Mouse (Mus musculus): Measurements from ENCODE around the gene Fgf4.

The Fgf4 gene

DNA sequence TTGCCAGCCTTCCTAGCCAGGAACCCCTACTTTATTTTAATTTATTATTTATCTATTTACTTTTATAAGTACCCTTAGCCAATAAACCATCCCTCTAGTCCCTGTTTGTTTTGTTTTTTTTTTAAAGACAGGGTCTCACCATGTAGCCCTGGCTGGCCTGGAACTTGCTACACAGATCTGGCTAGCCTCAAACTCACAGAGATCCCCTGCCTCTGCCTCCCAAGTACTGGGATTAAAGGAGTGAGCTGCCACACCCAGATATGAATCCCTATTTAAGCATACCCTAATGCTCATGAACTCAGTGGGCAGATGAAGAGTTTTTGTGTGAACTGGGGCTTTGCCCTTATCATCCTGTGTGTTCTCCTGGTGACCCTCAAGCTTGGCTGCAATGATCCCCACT is at the start of gene Fgf4:
TSS of gene Fgf4 (plus strand) at position 301 of the 400 bp plus-strand sequence.
- no peak for DNase-seq

DNA sequence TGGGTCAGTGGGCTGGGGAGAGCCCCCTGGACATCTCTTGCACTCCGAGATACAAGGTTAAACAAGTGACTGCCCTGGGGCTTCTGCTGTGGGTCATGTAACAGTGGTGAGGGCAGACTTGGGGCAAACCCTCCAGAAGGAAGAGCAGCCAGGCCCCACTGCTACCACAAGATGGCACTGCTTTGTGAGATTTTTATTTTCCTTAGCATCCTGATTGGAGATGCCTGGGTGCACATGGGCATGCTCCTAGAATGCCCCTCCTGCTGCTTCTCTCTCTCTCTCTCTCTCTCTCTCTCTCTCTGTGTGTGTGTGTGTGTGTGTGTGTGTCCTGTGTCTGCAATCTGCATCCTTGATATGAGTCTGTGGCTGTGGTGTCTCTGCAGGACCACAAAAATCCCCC is 48.7 kb upstream of the Fgf4 start:
- peak in 1 of 2 experiments; percentile 28 for DNase-seq

DNA sequence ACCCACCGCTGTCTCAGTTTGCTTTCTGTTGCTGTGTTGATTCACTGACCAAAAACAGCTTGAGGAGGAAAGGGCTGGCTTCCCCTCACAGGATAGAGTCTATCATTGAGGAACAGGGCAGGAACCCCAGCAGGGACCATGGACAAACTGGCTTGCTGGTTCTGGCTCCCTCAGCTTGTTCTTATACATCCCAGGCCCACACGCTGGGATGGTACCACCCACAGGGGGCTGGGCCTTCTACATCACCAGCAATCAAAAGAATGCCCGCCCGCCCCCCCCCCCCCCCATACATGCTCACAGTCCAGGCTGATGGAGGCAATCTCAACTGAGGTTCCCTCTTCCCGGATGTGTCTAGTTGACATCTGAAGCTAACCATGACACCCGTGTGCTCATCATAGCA is 40.1 kb upstream of the Fgf4 start:
- no peak for DNase-seq

DNA sequence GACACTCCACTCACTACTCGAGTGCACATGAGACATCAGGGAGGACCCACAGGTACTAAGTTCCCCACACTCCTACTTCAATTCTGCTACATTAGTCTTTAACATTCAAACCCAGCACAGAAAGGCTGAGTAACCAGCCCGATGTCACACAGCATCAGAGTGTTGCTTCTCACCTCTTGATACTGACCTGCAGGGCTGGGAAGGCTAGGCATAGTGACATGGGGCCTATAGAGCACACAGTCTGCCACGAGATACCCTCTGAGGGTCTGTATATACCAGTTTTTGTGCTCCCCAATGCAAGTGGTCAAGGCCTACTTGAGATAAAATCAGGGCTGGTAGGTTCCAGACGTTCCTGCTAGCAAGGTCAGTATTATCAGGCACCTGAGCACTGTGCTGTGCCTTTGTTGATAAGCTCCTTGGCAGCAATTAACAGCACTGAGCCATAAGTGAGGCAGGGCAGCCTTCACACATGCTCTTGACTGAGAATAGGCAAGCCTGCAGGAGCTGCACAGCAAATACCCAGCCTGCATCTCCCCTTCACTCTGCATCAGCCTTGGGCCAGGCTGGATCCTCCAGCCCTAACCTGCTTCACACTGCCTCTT is 39.1 kb upstream of the Fgf4 start:
- DNase-seq: no peak

DNA sequence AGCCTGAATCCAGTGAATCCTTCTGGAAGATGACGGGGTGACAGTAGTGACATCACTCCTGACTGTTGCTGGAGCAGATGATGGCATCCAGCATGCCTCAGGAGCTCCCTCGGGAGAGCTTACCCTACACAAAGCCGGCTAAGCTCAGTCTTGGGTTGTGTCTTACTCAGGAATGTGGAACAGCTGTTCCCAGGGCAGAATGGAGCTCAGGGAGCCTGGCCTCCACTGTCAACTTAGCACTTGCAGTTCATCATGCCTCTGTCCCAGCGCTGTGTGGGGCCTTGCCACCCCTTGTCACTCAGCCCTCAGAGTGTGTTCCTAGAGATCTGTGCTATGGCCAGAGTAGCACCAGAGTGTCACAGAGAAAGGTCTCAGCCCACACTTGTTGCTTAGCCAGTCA is 35.6 kb upstream of the Fgf4 start:
- DNase-seq: no peak

DNA sequence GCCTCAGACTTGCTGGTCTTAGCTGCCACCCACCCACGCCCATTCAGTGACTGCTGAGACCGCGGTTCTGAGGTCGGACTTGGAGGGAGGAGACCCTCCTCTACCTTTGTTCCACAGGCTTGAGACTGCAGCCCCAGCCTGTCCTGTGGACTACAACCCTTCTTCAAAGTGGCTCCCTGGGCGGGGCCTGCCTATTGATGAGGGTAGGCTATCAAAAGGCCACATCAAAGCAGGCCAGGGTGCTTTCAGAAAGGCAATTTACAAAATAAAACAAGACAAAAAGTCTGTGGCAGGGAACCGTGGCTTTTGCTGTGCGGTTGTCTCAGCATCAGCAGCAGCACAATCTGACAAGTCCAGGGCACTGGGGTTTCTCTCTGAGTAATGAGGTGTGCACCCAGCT is 25.3 kb upstream of the Fgf4 start:
- no peak for DNase-seq

DNA sequence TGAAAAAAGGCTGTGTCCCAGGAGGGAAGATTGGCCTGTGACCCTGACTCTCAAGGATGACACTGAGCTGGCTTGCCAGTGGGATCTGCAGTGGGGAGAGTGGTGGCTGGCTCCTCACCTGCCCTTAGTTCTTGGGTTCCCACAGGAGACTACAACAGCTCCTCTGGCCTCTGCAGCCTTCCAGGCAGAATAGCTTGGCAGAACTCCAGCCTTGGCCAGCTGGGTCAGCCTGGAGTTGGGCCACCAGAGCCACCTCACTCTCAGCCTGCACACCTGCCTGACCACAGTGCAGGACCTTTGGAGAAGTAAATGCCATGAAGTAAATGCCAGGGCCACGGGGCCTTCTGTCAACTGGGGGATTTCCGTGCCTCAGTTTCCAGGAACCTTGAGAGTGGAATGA is 23.2 kb upstream of the Fgf4 start:
- DNase-seq: peak; percentile 54 to 55

DNA sequence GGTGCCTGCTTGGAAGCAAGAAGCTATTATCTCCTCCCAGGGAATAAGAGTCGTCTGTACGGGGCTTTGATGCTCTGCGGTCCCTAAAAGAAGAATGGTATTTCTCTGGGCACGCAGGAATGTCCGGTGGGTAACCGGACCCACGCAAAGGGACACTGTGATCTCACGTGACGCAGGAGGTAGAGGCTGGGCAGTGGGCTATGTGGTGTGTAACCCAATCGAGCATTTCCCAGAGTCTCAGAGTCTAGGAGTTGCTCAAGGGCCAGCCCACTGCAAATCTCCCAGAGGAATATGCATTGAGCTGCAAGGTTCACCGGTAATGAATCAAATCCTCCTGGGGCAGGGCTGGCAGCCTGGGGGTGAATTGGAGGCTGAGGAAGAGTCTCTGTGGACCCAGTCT is 18.8 kb upstream of the Fgf4 start:
- no peak for DNase-seq

DNA sequence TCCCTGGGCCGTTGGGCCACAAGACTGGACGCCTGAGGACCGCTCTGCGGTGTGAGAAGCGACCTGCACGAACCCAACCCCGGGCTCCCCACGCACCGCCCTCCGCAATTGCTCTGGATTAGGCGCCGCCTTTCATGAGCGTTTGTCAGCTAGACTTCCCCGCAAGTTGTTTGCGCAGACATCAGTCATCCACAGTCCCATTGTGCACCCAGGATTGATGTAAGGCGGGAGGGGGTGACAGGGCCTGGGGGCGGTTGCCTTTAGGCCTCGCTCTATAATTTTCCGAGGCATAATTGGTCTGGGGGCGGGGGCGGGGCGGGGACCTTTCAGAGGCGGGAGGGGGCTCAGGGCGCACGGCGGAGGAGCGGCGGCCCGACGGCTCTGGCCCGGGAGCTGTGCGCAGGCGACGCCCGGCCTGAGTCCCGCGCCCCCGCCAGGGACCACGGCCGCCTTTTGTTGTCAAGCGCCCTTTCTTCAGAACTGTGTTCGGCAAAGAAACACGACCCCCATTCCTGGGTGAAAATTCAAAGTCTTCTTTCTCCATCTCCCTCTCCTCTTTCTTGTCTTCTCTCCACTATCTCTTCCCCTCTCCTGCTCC is 9.2 kb upstream of the Fgf4 start, which contains the start of gene Fgf3:
TSS of gene Fgf3 (plus strand) at position 193 of the 598 bp plus-strand sequence.
- no peak for DNase-seq

DNA sequence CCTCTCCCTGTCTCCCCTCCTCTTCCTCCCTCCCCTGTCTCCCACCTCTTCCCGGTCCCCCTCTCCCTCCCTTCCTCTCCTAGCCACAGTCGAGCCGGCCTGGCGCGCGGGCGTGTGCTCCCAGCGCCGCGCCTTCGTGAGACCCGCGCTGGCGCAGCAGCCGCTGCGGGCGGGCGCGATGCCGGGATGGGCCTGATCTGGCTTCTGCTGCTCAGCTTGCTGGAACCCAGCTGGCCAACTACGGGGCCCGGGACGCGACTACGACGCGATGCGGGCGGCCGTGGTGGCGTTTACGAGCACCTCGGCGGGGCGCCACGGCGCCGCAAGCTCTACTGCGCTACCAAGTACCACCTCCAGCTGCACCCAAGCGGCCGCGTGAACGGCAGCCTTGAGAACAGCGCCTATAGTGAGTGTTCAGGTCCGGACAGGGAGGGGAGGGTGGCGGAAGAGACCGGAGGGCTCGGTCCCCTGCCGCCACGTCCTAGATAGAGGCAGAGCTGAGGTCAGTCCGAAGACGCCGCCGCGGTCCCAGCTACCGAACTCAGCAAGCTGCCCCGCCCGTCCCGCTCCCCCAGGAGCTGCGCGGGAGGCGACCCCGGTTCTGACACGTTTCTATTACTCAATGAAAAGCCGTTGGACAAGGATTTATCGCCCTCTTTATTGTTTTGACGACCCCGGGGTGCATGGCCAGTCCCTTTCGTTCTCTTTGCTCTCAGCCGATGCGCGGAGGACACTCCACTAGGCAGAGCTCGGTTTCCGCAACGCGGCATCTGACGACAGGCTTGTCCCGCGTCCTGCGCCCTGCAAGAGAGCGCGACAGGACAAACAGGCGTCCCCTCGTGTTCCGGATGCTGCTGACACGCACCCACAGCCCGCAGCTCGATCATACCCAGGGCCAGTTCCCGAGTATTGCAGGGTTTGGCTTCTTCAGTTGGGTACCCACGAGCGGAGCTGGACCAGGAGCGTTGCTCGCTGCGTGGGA is 8.4 kb upstream of the Fgf4 start:
- DNase-seq: no peak

DNA sequence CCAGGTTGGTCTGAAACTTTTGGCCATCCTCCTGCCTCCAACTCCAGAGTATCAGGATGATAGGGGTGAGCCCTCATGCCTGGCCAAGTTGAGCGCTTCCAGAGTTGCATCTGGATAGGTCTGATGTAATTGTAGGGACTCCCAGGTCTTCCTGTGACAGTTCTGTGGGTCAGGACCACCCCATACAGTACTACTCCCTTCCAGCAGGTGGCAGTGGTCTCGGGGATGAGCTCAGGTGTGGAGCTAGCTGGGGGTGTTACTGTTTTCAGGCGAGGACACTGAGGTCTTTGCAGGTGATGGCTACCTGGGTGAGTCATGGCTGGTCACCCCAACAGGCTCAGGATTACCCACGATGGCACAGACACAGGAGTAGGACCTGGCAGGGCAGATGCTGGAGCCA is 1.0 kb upstream of the Fgf4 start:
- DNase-seq: peak in 1 of 2 experiments; percentile 54

DNA sequence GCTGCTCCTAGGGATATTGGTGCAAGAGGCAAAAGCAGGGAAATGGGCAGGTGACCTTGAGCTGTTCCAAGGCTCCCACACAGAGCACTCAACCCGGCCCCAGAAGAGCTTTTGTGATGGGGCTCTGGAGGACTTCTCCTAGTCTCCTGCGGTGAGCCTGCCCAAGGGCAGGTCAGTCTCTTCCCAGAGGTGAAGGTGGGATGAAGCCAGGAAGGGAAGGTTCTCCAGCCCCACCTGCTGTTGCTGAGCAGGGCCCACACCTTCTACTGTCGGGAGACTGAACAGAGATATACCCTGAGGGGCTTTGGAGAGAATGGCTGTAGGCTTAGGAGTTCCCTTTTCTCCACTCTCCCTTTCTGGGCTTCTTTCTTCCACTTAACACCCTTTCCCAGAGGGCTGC is 4.2 kb downstream of the Fgf4 start:
- DNase-seq: no peak

DNA sequence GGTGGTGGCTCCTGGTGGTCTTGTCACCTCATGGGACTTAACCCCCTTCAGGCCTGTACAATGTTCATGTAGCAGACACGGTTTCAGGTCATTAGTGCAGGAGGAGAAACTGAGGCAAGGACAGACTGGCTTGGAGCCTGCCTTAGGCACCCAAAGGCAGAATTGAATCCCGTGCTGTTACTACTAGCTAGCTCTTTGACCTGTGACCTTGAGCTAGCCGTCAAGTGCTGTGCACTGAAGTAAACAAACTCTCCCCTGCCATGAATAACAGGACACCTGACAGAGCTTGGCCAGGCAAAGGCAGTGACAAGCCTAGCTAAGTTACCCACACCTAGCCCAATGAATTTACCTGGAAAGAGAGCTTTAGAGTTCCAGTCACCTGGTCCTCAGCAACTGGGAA is 7.8 kb downstream of the Fgf4 start:
- DNase-seq: no peak

DNA sequence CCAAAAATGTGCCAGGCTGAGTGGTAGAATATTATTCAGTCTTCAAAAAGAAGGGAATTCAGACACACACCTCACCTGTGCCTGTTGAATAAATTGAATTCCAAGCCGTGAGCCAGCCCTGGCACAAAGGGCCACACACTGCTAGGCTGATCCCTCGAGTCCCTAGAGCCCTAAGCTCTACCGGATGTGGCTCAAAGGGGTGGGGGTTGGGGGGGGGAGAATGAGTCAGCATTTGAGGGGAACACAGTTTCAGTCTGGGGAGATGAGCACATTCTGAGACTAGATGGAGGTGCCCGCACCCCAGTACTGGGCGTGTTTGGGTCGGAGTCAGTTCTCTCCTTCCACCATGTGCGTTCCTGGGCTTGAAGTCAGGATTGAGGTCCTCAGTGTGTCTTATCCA is 10.0 kb downstream of the Fgf4 start:
- DNase-seq: no peak

DNA sequence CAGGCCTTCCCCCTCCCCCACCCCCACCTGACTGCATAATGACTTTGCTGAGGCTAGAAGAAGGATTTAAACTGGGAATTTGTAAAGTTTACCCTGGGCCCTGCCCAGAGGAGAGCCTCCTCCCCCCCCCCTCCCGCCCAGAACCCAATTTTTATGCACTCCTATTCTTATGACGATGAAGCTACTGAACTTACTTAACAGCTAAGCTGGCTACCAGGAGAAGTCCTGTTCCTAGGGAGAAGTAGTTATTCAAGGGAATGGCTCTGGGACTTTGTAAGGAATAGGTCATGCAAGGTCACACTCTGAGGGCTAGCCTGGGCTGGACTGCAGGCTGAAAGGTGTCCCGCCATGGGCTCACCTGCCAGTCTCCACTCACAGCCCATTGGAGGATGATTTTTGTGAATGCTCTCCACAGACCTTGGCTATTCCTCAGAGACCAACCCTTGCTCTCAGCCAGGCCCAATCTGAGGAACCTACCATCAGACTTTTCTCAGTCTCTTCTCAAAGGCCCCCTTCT is 10.7 kb downstream of the Fgf4 start:
- no peak for DNase-seq

DNA sequence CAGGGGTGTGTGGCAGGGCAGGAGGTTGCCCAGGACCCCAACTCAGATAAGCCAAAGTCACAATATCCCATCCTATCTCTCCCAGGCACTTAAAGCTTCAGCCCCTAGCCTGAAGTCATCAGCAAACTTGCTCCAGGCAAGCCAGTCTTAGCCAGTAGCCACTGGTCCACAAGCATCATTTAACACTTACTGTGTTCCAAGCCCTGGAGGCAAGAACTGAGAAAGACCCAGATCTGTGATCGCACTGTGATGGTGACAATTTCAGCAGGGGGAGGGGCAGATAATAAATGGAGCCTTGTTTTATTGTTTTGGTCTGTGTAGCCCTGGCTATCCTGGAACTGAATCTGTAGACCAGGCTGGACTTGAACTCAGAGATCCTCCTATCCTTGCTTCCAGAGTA is 11.5 kb downstream of the Fgf4 start:
- DNase-seq: no peak

DNA sequence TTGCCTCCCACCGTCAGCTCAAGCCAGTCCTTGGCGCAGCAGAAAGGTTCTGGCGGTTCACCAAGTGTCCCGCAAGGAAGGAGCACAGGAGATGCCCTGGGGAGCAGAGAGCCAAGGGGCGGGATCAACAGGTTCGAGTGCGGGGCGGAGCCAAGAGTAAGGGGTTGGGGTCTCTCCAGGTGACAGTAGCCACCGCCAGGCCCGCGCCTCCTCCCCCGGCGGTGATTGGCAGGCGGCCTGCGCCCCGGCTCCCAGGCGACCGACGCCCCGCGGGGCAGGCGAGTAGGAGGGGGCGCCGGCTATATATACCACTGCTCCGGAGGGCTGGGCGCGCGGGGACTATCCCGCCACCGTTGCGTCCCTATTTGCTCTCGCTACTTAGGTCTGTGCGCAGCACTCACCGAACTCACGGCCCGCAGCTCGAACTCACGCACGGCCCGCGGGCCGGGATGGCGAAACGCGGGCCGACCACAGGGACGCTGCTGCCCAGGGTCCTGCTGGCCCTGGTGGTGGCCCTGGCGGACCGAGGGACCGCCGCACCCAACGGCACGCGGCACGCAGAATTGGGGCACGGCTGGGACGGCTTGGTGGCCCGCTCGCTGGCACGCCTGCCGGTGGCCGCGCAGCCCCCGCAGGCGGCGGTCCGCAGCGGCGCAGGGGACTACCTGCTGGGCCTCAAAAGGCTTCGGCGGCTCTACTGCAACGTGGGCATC is 14.0 kb downstream of the Fgf4 start:
- DNase-seq: no peak

DNA sequence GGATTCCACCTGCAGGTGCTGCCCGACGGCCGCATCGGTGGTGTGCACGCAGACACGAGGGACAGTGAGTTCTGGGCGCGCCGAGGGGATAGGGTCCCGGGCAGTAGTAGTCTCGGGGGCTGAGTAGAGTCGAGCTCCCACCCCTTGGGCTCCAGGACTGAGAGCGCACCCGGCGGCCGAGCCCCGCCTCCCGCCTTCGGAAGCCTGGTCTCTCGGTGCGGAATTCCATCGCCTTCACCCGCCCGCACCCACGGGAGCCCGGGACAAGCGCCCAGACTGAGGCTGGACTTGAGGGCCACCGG is 14.6 kb downstream of the Fgf4 start:
- DNase-seq: no peak

DNA sequence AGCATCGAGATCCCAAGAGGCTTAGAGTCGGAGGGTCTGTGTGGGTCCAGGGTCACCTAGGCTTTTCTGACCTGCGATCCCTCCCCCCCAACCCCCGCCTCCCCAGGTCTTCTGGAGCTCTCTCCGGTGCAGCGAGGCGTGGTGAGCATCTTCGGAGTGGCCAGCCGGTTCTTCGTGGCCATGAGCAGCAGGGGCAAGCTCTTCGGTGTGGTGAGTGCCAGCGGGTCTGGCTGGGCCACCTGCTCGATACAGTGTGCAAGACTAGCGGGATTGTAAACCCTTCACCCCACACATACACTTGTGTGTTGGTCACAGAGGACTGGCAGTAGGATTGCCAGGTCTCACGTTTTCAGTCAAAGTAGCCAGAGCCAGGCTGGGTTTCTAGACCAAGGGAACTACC is 15.0 kb downstream of the Fgf4 start:
- no peak for DNase-seq

DNA sequence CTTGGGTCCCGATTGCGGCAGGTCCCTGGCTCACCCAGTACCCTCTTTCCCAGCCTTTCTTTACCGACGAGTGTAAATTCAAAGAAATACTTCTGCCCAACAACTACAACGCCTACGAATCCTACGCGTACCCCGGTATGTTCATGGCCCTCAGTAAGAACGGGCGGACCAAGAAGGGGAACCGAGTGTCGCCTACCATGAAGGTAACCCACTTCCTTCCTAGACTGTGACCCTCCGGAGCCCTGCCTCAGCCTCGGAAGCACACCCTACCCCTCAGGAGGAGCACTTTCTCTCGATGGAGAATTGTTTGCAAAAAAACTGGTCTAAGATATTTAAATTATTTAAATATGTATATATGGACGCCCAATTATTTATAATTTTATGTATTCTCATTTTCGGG is 15.5 kb downstream of the Fgf4 start:
- DNase-seq: no peak

DNA sequence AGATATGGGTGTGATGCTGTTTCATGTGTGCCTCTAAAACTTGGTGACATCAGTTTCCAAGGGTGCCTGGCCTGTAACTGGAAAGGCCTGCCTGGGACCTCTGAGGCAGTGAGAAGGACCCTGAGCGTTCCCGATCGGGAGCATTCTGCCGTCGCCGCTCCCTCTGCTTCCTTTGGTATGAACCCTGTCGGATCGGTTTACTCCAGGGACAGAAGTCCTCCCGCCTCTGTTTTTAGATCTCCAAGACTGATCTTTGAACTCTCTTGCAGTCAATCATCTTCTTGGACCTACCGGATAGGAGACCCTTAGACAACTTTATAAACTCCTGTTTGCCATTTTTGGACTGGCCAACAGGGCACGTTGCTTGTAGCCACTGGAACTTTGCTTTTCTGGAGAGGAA is 16.0 kb downstream of the Fgf4 start:
- no peak for DNase-seq

DNA sequence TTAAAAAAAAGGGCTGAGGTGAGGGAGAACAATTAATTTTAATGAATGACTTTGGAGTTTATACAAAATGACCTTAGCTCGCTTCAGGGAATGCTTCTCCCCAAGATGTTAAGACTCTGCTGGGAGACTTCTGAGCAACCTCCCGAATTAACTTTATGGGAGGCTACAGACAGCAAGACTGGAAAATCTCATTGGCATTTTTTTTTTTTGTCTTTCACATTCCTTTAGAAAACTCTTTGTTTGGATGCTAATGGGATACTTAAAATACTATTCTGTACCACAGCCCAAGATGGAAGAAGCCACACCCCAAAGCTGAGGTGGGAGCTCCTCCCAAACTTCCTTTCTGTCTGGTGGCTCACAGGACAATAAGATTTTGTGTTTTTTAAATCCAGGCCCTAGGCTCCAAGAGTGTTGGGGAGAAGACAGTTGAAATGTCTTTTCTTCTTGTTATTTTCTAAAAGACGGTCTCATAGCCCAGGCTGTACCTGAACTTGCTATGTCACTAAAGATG is 17.0 kb downstream of the Fgf4 start:
- no peak for DNase-seq

DNA sequence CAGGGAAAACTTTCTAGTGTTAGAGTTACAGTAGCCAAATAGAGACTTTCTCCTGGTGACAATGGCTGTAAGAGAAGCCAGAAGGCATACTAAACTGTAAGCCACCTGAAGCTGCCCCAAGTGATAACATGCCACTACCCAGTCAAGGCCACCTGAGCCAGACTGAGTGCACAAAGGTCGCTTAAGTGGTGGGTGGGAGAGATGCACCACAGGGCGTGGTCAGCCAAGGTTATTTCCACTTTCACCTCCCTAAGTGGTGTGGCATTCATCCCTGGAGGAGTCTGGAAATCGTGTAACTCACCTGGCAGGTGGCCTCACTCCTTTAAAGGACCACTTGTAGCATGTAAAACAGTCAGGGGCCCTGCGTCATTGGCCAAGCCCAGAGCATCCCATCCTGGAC is 20.0 kb downstream of the Fgf4 start:
- DNase-seq: no peak

Data from kidney, postnatal 25 days (tissue).